In the genomic region with DNA sequence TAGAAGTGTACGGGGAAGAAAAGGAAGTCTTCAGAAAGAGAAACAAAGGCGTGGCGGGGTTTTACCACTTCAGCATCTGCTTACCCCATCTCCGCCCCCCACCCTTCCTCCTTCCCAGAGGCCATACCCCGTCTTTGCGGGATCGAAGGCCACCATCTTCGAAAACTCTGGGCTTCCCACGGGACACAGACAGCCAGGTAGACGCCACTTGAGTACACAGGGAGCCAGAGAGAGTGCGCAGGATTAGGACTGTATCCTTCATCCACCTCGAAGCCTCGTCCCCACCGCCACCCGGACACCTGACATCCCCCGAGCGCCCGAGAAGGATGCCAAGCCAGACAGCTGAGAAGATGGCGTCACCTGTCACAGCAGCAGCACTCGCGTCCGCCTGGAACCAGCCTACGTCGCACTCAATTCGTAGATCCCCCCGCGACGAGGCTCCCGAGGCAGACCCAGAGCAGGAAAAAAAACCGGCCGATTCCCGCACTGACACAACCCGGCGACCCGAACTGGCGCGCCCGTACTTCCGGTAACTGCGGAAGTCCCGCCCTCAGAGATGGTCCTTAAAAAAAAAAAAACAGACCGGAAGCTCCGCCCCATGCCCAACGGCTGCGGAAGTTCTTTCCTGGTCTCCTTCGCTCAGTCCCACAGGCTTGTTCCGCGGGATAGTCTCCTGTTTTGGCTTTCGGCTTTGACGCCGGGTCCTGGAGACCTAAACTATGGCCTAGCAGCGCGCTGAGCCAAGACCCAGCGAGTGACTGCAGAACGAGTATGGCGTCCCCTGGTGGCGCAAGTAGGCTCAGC, we compare ENCODE assay signal across 8 mouse cellular contexts. TPM values are rescaled to one million over a fixed set of nuclear protein-coding genes. Genes with fewer than 3 reads are reported as not detected.
DNase-seq lines count a peak whose midpoint lies in the region; ATAC-seq and TF ChIP-seq lines count a peak whose summit lies in the region.

No protein-coding gene starts in this region.

- no peaks in the 10 kb centered on the region for H3K9me3 ChIP-seq in forebrain, embryonic 15.5 days
- no peaks in the 10 kb centered on the region for H3K9me3 ChIP-seq in lung, embryonic 14.5 days (ENCODE audit: low read depth, low read length)

- peak; percentile 87 for TF ChIP-seq POLR2A in olfactory bulb, adult 2 months (IDR thresholded peaks at IDR 0.05; ENCODE audit: insufficient read depth, low read depth, low read length)
- peak; percentile 72 for TF ChIP-seq POLR2A in thymus, adult 2 months (IDR thresholded peaks at IDR 0.05; ENCODE audit: control insufficient read depth, extremely low read depth, insufficient read depth, low read length, poor library complexity)

- H3K36me3 ChIP-seq in forebrain, embryonic 15.5 days = no peaks in the 10 kb centered on the region
- H3K36me3 ChIP-seq in lung, embryonic 14.5 days (ENCODE audit: insufficient read depth) = 0 out of 2 replicates have a peak, but pooled peaks cover 6% of the 10 kb centered on the region
- H3K36me3 ChIP-seq in thymus, adult 2 months (ENCODE audit: control insufficient read depth, insufficient read depth, low read length) = peaks cover 3% of the 10 kb centered on the region; the same call in 1 of the 2 replicates

- peak overlapping the region; percentile 70 for H3K4me2 ChIP-seq in forebrain, embryonic 15.5 days (replicated peaks)
- H3K4me2 ChIP-seq in lung, embryonic 14.5 days = peak overlapping the region; percentile 84

- H3K27me3 ChIP-seq in forebrain, embryonic 15.5 days = no peaks in the 10 kb centered on the region
- no peaks in the 10 kb centered on the region for H3K27me3 ChIP-seq in lung, embryonic 14.5 days (ENCODE audit: insufficient read depth, low read length)
- H3K27me3 ChIP-seq in thymus, adult 2 months (ENCODE audit: control insufficient read depth, insufficient read depth, low read length) = no peaks in the 10 kb centered on the region

- TF ChIP-seq CTCF in layer of hippocampus, adult 2 months (conservative IDR thresholded peaks at IDR 0.05) = peak; percentile 98
- TF ChIP-seq CTCF in lung, embryonic 14.5 days (IDR thresholded peaks at IDR 0.05; ENCODE audit: low read depth) = peak; percentile 99
- peak; percentile 98 for TF ChIP-seq CTCF in olfactory bulb, adult 2 months (IDR thresholded peaks at IDR 0.05; ENCODE audit: insufficient read depth, low read depth, low read length)
- TF ChIP-seq CTCF in thymus, adult 2 months (IDR thresholded peaks at IDR 0.05; ENCODE audit: borderline replicate concordance, control insufficient read depth, extremely low read depth, insufficient read depth, low read length, poor library complexity) = peak; percentile 100

- WGBS in forebrain, embryonic 15.5 days = under 1% methylated on average over 57 of the region's 57 CpGs
- WGBS in lung, embryonic 14.5 days = under 1% methylated on average over 57 of the region's 57 CpGs
- under 1% methylated on average over 57 of the region's 57 CpGs for WGBS in olfactory bulb, adult 2 months
- WGBS in thymus, adult 2 months = under 1% methylated on average over 57 of the region's 57 CpGs

- H3K4me3 ChIP-seq in forebrain, embryonic 15.5 days = peak overlapping the region; percentile 62
- H3K4me3 ChIP-seq in layer of hippocampus, adult 2 months = peak overlapping the region; percentile 69
- peak overlapping the region; percentile 89 for H3K4me3 ChIP-seq in lung, embryonic 14.5 days (ENCODE audit: low read depth, low read length)
- H3K4me3 ChIP-seq in olfactory bulb, adult 2 months (ENCODE audit: insufficient read depth, low read depth, low read length) = peak overlapping the region; percentile 74
- H3K4me3 ChIP-seq in thymus, adult 2 months (ENCODE audit: control insufficient read depth, insufficient read depth, low read length) = peak overlapping the region; percentile 87

- intact Hi-C loops in heart, postnatal 36 days (cut with DNase I) = loop anchor here (2.0 to 5.0 kb wide), 3 partner anchors 24 to 127 kb away; a partner anchor contains a TSS

- H3K9ac ChIP-seq in forebrain, embryonic 15.5 days (replicated peaks) = peak overlapping the region; percentile 69
- H3K9ac ChIP-seq in lung, embryonic 14.5 days = peak overlapping the region; percentile 79

- H3K27ac ChIP-seq in forebrain, embryonic 15.5 days (replicated peaks) = peak overlapping the region; percentile 96
- peak overlapping the region; percentile 99 for H3K27ac ChIP-seq in layer of hippocampus, adult 2 months
- peak overlapping the region; percentile 94 for H3K27ac ChIP-seq in lung, embryonic 14.5 days (ENCODE audit: low read depth)
- H3K27ac ChIP-seq in olfactory bulb, adult 2 months (ENCODE audit: insufficient read depth, low read depth, low read length) = peak overlapping the region; percentile 96
- peak overlapping the region; percentile 98 for H3K27ac ChIP-seq in thymus, adult 2 months (ENCODE audit: control insufficient read depth, insufficient read depth, low read length)

- peak; percentile 92 for ATAC-seq in forebrain, embryonic 15.5 days (replicated peaks)
- peak; percentile 98 for ATAC-seq in lung, embryonic 14.5 days (ENCODE audit: insufficient read depth)

- peaks cover 20% of the 10 kb centered on the region for H3K4me1 ChIP-seq in forebrain, embryonic 15.5 days
- no peaks in the 10 kb centered on the region; the same call in 1 of the 2 replicates for H3K4me1 ChIP-seq in lung, embryonic 14.5 days (ENCODE audit: insufficient read depth)
- no peaks in the 10 kb centered on the region for H3K4me1 ChIP-seq in olfactory bulb, adult 2 months (ENCODE audit: control insufficient read depth, insufficient read depth, low read length)
- H3K4me1 ChIP-seq in thymus, adult 2 months (replicated peaks; ENCODE audit: control insufficient read depth, insufficient read depth, low read length) = 0 out of 2 replicates have a peak, but pooled peaks cover 2% of the 10 kb centered on the region

- peak; percentile 96 for DNase-seq in ES-CJ7 (ENCODE audit: low read depth, low spot score)
- DNase-seq in cerebellum, adult 11 months = peak; percentile 90
- peak; percentile 87 to 92 for DNase-seq in heart, postnatal 36 days
- peak; percentile 86 to 91 for DNase-seq in layer of hippocampus, adult 2 months (ENCODE audit: low spot score in 2 of 2)
- peak; percentile 95 for DNase-seq in lung, embryonic 14.5 days
- DNase-seq in thymus, adult 2 months = peak; percentile 89

RNA-seq across cellular contexts. Expression of a gene that starts 1.0 kb away (rescaled TPM):
- polyA plus RNA-seq in forebrain, embryonic 15.5 days (2015; fragmentation: Nextera tagmentation; extraction: Ambion mirVana) = 42.8 and 45.5 TPM in 2 replicates
- total RNA-seq in heart, postnatal 36 days (2021) = 10 to 100 TPM; 32.8 to 35.2 TPM
- total RNA-seq in layer of hippocampus, adult 2 months (2021) = 10 to 100 TPM; 88.3 to 92.9 TPM
- 23.4 and 24.4 TPM in 2 replicates for polyA plus RNA-seq in lung, embryonic 14.5 days (2014; fragmentation: Nextera tagmentation; extraction: Ambion mirVana)
- polyA plus RNA-seq in olfactory bulb, adult 2 months (2012; ENCODE audit: insufficient read depth, insufficient read length, low replicate concordance, missing spikeins) = not detected in 2 replicates
- 35.3 and 46.5 TPM in 2 replicates for polyA plus RNA-seq in thymus, adult 2 months (2012; rRNA removed)

RNA-seq across cellular contexts. Expression of a gene that starts 14.6 kb away (rescaled TPM):
- polyA plus RNA-seq in forebrain, embryonic 15.5 days (2015; fragmentation: Nextera tagmentation; extraction: Ambion mirVana) = 88.5 and 91.7 TPM in 2 replicates
- total RNA-seq in heart, postnatal 36 days (2021) = 1 to 10 TPM; 4.9 to 5.1 TPM
- 10 to 100 TPM; 28.4 to 32.1 TPM for total RNA-seq in layer of hippocampus, adult 2 months (2021)
- polyA plus RNA-seq in lung, embryonic 14.5 days (2014; fragmentation: Nextera tagmentation; extraction: Ambion mirVana) = 71.5 and 81.2 TPM in 2 replicates
- polyA plus RNA-seq in olfactory bulb, adult 2 months (2012; ENCODE audit: insufficient read depth, insufficient read length, low replicate concordance, missing spikeins) = not detected in 2 replicates
- 11.3 and 12.7 TPM in 2 replicates for polyA plus RNA-seq in thymus, adult 2 months (2012; rRNA removed)

Comparison
In these comparisons a context has a peak if more than half of its experiments do, and no peak if none do; other contexts are left out.
1. Peak in every context shown above with its lines: DNase-seq, ATAC-seq, H3K4me3 ChIP-seq and H3K27ac ChIP-seq.
2. RNA of a gene that starts 1.0 kb away (polyA plus RNA-seq): 35.3 to 46.5 TPM in thymus, adult 2 months, 42.8 to 45.5 TPM in forebrain, embryonic 15.5 days and 23.4 to 24.4 TPM in lung, embryonic 14.5 days; not detected in olfactory bulb, adult 2 months; every median in the first group is over 10 times any median in the second.